In the genomic region with DNA sequence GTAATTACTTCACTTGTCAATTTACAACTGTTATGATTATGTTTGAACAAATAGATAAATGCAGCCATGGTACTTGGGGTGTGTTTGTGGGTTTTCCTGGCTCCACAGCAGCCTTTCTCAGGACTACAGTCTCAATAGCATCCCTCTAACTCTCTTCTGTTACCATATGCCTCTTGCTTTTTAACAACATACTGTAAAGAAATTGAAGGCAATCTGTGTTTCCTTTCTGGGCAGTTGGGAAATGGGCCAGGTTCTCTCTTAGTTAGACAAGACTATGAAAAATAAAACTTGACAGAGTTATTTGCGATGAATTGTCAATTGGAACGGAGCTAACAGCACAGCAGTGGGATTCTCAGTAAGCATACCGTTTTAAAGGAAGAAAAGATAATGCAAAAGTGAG, we compare ENCODE assay signal across 23 mouse cellular contexts. TPM values are rescaled to one million over a fixed set of nuclear protein-coding genes. Genes with fewer than 3 reads are reported as not detected.
DNase-seq lines count a peak whose midpoint lies in the region; ATAC-seq and TF ChIP-seq lines count a peak whose summit lies in the region.
"Had no signal": no experiment of that assay in that cellular context is flagged by ENCODE, and none has a peak within 500 bp of the region (broad histone marks: within the 10 kb centered on the region; RNA-seq: fewer than 3 reads in every experiment).

No protein-coding gene starts in this region.

- ATAC-seq in frontal cortex, adult (ENCODE audit: low TSS enrichment): peak; percentile 96
- no peak for ATAC-seq in megakaryocyte-erythroid progenitor cell, adult 5-6 weeks (replicated peaks; ENCODE audit: low FRiP score, low TSS enrichment, poor library complexity, severe bottlenecking)
- ATAC-seq: forebrain, embryonic 13.5 days; hindbrain, embryonic 16.5 days; intestine, embryonic 16.5 days; midbrain, embryonic 13.5 days had no signal

- no peak for DNase-seq in frontal cortex, postnatal 25 days (ENCODE audit: low spot score in 2 of 2)
- peak; percentile 17 for DNase-seq in brain, embryonic 14.5 days (ENCODE audit: low read depth)
- peak; percentile 2 to 57 for DNase-seq in layer of hippocampus, adult 18-20 months (ENCODE audit: low spot score in 2 of 2)
- peak; percentile 75 to 83 for DNase-seq in right cerebral cortex, postnatal 10 days (ENCODE audit: low spot score in 2 of 2)
- no peak for DNase-seq in urinary bladder, postnatal 14 days (ENCODE audit: low spot score)
- DNase-seq: adrenal gland, postnatal 25 days; cerebellum, adult 2 months; gastrocnemius, postnatal 36 days; kidney, postnatal 4 days; liver; lung, postnatal 10 days; thymus, postnatal 36 days had no signal

- TF ChIP-seq POLR2A in brain, embryonic 14.5 days (IDR thresholded peaks at IDR 0.05; ENCODE audit: borderline replicate concordance, extremely low read depth, insufficient read depth, insufficient read length, poor library complexity, severe bottlenecking): no peak

- TF ChIP-seq CTCF in brain, embryonic 14.5 days (IDR thresholded peaks at IDR 0.05; ENCODE audit: borderline replicate concordance, extremely low read depth, insufficient read depth, insufficient read length): no peak

RNA-seq across cellular contexts. Expression of a gene that starts 44.8 kb away (rescaled TPM):
- 2.2 and 3.9 TPM in 2 replicates for polyA plus RNA-seq in brain, embryonic 14.5 days (2012; rRNA removed)
- total RNA-seq in layer of hippocampus, adult 18-20 months (2021): 1 to 10 TPM; 4.6 to 5.5 TPM
- not detected in 2 replicates for total RNA-seq in megakaryocyte-erythroid progenitor cell, adult 5-6 weeks (2014; fragmentation: Nextera tagmentation)
- total RNA-seq in megakaryocyte-erythroid progenitor cell, adult 5-6 weeks (2017): not detected in 2 replicates
- total RNA-seq: CH12.LX; hematopoietic stem cell, adult 5-6 weeks; megakaryocyte progenitor cell, adult 5-6 weeks; MEL had no signal
- polyA plus RNA-seq: erythroblast, embryonic 14.5 days had no signal

Comparison
In these comparisons a context has a peak if more than half of its experiments do, and no peak if none do; other contexts are left out.
1. DNase-seq: peak in brain, embryonic 14.5 days (single experiment), layer of hippocampus, adult 18-20 months (2 of 2) and right cerebral cortex, postnatal 10 days (2 of 2); none in frontal cortex, postnatal 25 days (0 of 2) and urinary bladder, postnatal 14 days (single experiment).
2. RNA of a gene that starts 44.8 kb away (total RNA-seq): 4.6 to 5.5 TPM in layer of hippocampus, adult 18-20 months; not detected in megakaryocyte-erythroid progenitor cell, adult 5-6 weeks; every median in the first group is over 4 times any median in the second.